Mouse (Mus musculus) CD4-positive helper T cell, adult 2 months (primary cell): ENCODE data around the gene Gpr119.
A peak's percentile ranks its signal among the peaks of the same experiment; 100 is the strongest.

Experiments used
- DNase-seq: peaks from one replicate; pipeline ENCODE4 v3.0.0-alpha.2; 2012; ENCODE audit warnings: low read depth, missing footprints, low spot score

Gene Gpr119

DNA sequence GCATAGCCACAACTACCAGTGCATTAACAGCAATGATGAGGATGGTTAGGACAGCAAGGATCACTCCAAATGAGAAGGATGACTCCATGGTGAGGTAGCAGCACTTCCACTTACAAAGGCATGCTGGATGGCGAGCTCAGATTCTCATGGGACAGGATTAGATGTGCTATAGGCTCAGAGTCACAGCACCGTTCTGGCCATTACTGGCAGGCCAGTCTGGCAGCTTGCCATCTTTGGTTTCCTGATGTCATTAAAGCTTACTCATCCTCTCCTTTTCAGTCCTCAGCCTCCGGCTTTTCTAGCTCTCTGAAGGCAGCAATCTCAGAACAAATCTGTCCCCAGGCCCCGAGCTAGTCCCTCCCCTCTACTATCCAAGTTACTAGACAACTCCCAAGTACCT lies at the start of gene Gpr119:
Gene Gpr119, minus strand, starts transcription at position 308 of the 400 bp plus-strand sequence.
- no peak for DNase-seq

DNA sequence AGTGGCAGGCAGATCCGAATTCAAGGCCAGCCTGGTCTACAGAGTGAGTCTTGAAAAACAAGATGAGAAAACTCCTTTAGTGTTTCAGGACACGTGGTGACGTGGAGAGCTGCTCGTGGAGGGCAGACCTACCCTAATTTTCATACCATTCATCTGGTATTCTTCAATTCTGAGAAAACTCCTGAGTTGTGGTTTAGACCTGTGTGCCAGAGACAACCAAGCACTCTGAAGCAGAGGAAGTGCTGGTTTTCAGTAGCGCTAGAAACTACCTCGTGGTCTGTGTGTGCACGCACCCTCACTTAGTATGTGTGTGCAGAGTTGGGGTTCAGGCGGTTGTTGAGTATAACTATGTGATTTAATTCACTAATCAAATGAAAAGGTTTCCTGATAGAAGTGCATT lies 38.6 kb upstream of the Gpr119 start:
- peak; percentile 36 for DNase-seq

DNA sequence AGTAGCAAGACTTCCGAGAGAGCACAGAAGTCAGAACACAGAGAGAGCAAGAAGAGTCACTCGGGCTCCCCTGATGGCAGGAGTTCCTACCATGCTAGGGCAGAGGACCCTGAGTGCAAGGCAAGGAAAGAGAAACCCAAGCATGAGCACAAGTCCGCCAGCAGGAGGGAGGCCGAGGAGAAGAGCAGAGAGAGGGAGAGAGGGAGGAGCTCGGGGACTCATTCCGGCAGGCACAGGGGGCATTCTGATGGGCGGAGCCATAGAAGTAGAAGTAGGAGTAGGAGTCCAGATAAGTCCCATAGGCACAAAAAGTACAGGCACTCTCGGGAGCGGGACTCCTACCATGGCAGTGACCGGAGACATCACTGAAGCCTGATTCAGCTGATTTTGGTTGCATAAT lies 35.4 kb upstream of the Gpr119 start:
- no peak for DNase-seq

DNA sequence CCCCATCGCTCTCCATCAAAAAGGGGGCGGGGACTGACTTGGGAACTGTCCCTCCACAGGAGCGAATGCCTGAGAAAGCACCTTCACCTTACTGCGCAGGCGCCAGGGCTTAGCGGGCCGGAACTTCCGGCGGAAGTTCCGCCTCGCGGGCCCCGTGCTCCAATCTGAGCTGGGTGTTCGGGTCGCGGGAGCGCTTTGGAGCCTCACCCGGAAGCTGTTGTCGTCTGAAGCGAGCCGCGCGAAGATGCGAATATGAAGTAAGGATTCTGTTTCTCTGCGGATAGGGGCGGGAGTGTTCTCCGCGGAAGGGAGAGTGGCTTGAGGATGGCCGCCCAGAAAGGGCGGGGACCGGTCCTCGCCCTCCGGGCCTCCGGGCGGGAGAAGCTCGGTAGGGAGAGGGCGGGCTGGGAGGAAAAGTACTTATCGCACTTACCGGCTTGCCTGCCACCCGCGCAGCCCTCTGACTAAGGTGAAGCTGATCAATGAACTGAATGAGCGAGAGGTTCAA lies 20.6 kb upstream of the Gpr119 start, which contains the start of gene Rbmx2:
Gene Rbmx2, plus strand, starts transcription at position 141 of the 508 bp plus-strand sequence.
- peak; percentile 94 for DNase-seq

DNA sequence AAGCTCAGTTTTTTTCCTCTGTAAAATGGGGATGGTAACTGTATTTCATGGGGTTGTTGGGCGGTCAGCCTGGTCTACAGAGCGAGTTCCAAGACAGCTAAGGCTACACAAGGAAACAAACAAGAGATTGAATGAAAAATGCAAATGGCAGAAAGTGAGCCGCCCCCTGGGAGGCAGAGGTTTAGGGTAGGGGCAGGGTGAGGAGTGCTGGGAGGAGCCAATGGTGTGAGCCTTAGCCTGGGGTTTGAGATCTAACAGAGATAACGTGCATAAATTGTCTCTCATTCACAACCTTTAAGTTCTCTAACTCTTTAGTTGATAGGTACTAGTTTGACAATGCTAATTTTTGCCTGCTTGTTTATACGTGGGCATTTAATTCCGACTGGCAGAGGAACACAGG lies 20.2 kb upstream of the Gpr119 start:
- no peak for DNase-seq

DNA sequence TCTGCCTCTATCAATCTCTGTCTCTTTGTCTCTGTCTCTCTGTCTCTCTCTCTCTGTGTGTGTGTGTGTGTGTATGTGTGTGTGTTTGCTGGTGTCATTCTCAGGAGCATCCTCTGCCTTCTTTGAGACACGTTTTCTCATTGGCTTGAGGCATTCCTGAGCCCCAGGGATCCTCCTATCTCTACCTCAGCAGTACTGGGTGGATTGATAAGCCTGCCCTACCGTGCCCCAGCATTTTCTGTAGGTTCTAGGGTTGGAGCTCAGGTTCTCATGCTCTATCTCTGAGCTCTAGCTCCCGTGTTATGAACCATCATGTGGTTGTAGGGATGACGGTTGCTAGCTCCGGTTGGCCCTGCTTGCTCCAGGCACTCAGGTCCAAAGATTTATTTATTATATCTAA lies 9.6 kb upstream of the Gpr119 start:
- no peak for DNase-seq

DNA sequence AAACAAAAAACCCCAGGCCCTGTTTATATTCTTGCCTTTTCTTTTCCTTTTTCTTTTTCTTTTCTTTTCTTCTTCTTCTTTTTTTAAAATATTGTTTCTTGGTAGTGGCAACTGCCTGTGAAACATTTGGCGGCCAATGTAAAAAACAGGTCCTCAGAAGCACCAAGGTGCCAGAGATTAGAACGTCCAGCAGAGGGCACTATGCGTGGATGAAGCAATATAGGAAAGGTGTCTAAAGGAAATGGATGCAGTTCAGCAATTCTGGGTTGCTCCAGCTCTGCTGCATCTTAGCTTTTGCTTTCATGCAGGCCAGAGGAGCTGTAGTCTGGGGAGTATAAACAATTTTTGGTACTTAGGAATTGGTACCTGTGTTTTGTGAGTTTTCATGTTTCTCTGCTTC lies 9.2 kb upstream of the Gpr119 start:
- peak; percentile 44 for DNase-seq

DNA sequence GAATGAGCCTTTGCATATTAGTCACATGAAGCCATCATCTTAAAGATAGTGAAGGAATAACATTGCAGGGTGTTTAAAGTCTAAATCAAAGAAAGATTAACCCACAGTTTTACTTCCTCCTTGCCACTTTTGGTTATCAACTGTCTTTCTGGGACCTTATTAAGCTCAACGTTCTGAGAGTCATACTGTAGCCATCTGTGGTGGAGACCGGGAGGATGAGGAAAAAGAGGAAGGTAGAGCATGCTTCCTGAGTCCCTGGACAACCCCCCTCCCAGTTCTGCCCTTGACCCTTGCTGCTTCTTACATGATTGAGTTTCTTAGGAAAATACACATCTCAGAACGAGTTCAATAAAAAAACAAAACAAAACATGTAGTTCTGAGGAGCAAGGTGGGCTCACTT lies 2.6 kb downstream of the Gpr119 start:
- DNase-seq = no peak

DNA sequence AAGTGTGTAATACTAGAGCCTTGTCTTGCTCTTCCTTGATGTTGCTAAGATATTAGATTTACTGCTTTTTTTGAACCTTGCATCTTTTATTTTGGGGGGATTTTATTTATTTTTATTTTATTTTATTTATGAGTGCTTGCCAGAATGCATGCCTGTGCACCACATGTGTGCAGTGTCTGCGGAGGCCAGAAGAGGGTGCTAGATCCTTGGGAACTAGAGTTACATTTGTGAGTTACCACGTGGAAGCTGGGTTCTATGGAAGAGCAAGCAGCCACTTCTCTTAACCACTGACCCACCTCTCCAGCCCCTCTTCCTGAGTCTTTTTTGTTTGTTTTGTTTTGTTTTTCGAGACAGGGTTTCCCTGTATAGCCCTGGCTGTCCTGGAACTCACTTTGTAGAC lies 4.7 kb downstream of the Gpr119 start:
- DNase-seq = no peak

DNA sequence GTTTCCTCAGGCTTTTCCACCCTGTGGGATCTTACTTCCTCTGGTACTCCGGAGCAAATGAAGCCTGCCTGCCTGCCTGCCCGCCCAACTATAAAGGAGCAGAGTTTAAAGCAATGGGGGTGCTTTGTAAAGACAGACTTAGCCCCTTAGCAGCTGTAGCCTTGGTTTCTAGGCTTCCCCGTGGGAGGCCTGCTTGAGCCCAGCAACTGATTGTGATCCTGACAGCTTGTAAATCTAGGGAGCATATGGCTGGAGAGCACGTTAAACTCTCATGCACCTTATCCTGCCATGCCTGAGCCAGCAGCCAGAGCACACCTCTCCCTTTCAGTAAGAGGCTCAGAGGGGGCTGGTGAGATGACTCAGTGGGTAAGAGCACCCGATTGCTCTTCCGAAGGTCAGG lies 7.5 kb downstream of the Gpr119 start:
- DNase-seq = no peak

DNA sequence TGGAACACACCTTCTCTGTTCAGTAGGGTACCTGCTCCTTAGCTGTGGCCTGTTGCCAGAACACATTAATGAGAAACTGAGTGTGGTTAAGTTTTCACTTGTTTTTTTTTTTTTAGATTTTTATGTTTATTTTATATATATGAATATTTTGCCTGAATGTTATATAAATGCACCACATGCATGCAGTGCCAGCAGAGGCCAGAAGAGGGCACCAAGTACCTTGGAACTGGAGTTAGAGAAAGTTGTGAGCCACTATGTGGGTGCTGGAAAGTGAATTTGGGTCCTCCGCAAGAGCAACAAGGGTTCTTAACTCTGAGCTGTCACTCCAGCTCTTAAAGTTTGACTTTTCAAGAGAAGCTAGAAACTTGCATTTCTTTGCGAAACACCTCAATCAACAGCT lies 30.2 kb downstream of the Gpr119 start:
- peak; percentile 11 for DNase-seq

DNA sequence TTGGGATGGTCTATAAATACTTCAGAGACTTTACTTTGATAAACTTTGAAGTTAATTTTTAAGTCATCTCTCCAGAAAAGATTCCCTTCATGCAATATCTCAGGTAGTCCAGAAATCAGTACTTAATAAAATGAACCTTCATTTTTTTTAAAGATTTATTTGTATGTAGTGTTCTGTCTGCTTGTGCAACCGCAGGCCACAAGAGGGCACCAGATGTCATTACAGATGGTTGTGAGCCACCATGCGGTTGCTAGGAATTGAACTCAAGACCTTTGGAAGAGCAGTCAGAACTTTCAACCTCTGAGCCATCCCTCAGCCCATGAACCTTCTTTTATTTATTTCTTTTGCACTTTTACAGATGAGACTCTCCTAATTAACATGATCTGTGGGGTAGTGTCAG lies 37.2 kb downstream of the Gpr119 start:
- DNase-seq = peak; percentile 9

DNA sequence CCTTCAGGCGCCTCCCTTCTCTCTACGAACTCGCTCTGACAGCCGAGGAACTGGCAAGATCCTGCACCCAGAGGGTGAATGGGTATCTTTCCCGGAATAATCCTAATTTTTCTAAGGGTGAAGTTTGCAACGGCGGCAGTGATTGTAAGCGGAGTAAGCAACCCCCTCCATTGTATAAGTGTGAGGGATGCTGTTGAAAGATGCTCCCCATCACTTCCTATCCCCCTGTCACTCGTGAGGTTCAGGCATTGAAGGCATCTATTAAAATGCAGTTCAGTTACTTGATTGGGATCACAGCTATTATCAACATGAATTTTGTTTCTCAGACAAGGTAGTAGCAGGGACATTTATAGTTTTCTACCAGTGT lies 50.2 kb downstream of the Gpr119 start:
- no peak for DNase-seq

DNA sequence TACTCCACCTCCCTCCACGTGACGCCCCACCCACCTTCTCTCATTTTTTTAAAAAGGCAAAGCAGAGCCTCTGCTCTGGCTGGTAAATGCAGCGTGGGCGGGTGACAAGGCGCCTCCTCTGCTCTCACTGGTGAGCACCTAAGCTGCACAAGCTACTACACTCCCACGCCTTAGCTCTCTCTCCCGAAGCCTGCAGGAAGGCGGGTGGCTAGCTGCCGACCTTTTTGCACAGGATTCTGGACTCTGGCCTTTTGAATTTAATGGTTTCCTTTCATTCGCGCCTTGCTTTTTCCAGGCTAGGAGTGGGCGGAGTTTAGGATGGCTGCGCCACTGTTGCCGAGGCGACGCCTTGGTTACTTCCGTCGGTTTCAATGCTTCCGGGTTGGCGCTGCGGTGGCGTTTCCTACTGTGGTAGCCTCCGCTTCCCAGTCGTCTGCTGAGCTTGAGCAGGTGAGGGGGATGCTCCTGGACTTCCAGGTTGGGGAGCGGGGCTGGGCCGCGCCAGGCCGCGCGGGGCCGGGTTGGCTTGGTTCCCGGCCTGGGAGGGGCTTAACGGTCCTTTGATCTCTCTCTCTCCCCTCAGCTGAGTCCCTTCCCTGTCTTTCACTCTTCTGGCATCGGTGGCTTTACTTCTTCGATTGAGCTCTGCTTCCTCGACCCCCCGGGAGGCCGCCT lies 50.8 kb downstream of the Gpr119 start, which contains the start of gene Slc25a14:
Gene Slc25a14, plus strand, starts transcription at position 35 of the 675 bp plus-strand sequence.
- DNase-seq = peak; percentile 85

DNA sequence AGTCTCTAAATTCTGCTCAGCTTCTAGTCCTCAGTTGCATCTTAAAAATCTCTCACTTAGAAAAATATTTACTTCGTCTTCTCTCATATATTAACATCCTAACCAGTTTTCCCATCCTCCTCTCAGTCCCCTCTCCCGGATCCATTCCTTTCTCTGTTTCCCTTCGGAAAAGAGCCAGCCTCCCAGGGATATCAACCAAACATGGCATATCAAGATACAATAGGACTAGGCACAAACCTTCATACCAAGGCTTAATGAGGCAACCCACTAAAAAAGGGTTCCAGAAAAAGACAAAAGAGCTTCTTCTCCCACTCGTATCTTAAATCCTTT lies 51.3 kb downstream of the Gpr119 start:
- no peak for DNase-seq
